Mouse (Mus musculus): Measurements from ENCODE around the gene Nsf.

DNA sequence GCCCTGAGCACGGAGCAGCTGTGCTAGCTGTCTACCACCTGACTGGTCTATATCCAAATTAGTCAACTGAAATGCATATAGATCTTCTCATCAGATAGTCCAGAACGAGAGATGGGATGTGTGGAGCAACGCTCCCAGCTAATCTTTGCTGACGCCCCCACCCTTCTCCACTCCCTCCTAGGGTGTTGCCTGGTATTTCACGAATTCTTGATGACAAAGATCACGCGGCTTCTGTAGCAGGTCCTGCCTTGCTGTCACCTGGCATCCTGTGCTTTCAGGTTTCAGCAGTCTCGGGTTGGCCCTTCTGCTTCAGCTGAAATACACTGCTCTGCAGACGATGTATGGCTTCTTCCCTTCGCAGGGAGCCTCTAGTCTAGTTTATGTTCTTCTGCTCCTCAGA is 61.0 kb downstream of the Nsf start:
- no peak for TF ChIP-seq POLR2A (IDR thresholded peaks at IDR 0.05; ENCODE audit: borderline replicate concordance, low read depth, low read length)
- TF ChIP-seq CTCF (IDR thresholded peaks at IDR 0.05; ENCODE audit: low read depth, low read length): no peak

All from bone marrow macrophage, adult 2 months (primary cell).